Mouse (Mus musculus): Measurements from ENCODE around the gene Larp1.

The Larp1 gene

GRCm38 (mm10) chr11:58102581-58103343 is 93.9 kb downstream of the Larp1 start:
- DNase-seq, result no peak

GRCm38 (mm10) chr11:58103344-58103653 is 94.4 kb downstream of the Larp1 start:
- no peak for DNase-seq

GRCm38 (mm10) chr11:58103697-58104306 is 94.9 kb downstream of the Larp1 start, which contains the start of gene Cnot8:
Gene Cnot8 (plus strand): TSS chr11:58104153.
- DNase-seq, result peak; percentile 100

GRCm38 (mm10) chr11:58104351-58104791 is 95.5 kb downstream of the Larp1 start:
- no peak for DNase-seq

- DNase-seq, result no peak
Measured at GRCm38 (mm10) chr11:58107009-58107408, 98.1 kb downstream of the Larp1 start.

GRCm38 (mm10) chr11:58107664-58108337 is 98.9 kb downstream of the Larp1 start:
- DNase-seq, result no peak

Measured in right cerebral cortex, postnatal 25 days (tissue).